Mouse (Mus musculus): ENCODE measurements around the gene Dab1. TPM values are rescaled to one million over a fixed set of nuclear protein-coding genes. Genes with fewer than 3 reads are reported as not detected.

Gene Dab1
- polyA plus RNA-seq, 1 experiment from 2014 or later, result 114 TPM

- H3K27me3 ChIP-seq, result no peaks in the 10 kb centered on the region
- peaks cover 4% of the 10 kb centered on the region for H3K4me1 ChIP-seq (replicated peaks)
- H3K4me3 ChIP-seq (replicated peaks), result no peak overlapping the region
- H3K4me2 ChIP-seq (replicated peaks), result no peak overlapping the region
- no peak overlapping the region for H3K9ac ChIP-seq (replicated peaks)
- H3K36me3 ChIP-seq, result no peaks in the 10 kb centered on the region
- 90% methylated on average over 11 of the region's 11 CpGs for WGBS
- no peak for ATAC-seq
- no peak overlapping the region for H3K27ac ChIP-seq
- no peaks in the 10 kb centered on the region for H3K9me3 ChIP-seq
These were observed 143.3 kb downstream of the Dab1 start for GRCm38 (mm10) chr4:103762416-103762815.

- no peaks in the 10 kb centered on the region for H3K27me3 ChIP-seq
- WGBS, result 90% methylated on average over 4 of the region's 4 CpGs
- H3K4me1 ChIP-seq (replicated peaks), result no peaks in the 10 kb centered on the region
- no peak for ATAC-seq
- no peaks in the 10 kb centered on the region for H3K9me3 ChIP-seq
- H3K27ac ChIP-seq, result no peak overlapping the region
- no peak overlapping the region for H3K4me3 ChIP-seq (replicated peaks)
- no peak overlapping the region for H3K4me2 ChIP-seq (replicated peaks)
- H3K36me3 ChIP-seq, result no peaks in the 10 kb centered on the region
- no peak overlapping the region for H3K9ac ChIP-seq (replicated peaks)
These were observed 156.6 kb downstream of the Dab1 start for GRCm38 (mm10) chr4:103775712-103776111.

DNA sequence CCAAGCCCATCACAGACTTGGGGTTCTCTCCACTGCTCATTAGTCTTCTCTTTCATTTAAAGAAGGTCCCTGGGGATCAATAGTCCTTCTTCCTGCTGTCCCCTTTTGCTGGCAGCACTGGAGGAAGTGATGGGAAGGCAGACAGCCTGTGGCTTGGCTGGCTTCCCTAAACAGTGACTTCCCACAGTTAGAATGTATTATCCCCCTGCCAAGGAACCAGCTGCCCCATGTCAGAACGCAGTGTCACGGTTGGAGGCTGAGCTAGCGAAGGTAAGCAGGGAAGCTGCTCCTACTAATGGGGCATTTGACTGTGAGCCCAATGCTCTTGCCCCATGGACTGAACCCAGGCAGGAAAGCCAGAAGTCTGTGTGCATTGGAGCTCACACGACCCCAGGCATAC, 162.2 kb downstream of the Dab1 start:
- no peaks in the 10 kb centered on the region for H3K4me1 ChIP-seq (replicated peaks)
- no peak overlapping the region for H3K27ac ChIP-seq
- H3K4me3 ChIP-seq (replicated peaks), result no peak overlapping the region
- no peaks in the 10 kb centered on the region for H3K36me3 ChIP-seq
- ATAC-seq, result no peak
- 71% methylated on average over 4 of the region's 4 CpGs for WGBS
- H3K27me3 ChIP-seq, result no peaks in the 10 kb centered on the region
- H3K9ac ChIP-seq (replicated peaks), result no peak overlapping the region
- H3K4me2 ChIP-seq (replicated peaks), result no peak overlapping the region
- H3K9me3 ChIP-seq, result no peaks in the 10 kb centered on the region

DNA sequence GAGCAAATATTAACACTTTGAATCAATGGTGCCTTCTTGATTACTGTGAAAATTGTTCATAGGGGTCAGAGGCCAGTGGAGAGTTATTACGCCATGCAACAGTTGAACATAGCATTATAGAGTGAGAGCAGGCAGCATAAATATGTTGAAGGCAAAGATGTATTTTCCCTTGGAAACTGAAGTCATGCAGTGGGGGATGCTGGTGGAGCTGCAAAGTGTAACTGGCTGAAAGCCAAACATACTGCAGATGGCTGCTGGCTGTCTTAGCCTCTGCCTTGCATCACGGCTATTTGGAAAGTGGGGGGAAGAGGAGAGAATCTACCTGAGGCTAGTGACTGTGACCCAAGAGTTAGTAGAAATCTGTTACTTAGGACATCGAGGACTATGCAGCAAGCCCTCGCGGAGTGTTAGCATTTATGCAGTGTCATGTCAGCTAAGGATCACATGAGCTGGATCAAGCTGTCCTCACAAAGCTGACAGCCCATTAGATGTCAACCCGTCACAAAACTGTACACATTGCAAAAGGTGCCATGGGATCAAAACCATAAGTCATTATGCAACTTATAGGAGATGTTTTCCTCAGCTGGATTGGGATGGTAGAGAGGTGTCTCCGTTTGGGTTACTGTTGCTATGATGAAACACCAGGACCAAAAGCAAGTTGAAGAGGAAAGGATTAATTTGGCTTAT, 164.5 kb downstream of the Dab1 start:
- no peaks in the 10 kb centered on the region for H3K36me3 ChIP-seq
- H3K9ac ChIP-seq (replicated peaks), result no peak overlapping the region
- 94% methylated on average over 7 of the region's 7 CpGs for WGBS
- ATAC-seq, result no peak
- no peak overlapping the region for H3K4me2 ChIP-seq (replicated peaks)
- H3K4me3 ChIP-seq (replicated peaks), result no peak overlapping the region
- H3K27me3 ChIP-seq, result no peaks in the 10 kb centered on the region
- H3K4me1 ChIP-seq (replicated peaks), result no peaks in the 10 kb centered on the region
- H3K27ac ChIP-seq, result no peak overlapping the region
- no peaks in the 10 kb centered on the region for H3K9me3 ChIP-seq

- WGBS, result 86% methylated on average over 8 of the region's 8 CpGs
These were observed 174.6 kb downstream of the Dab1 start for GRCm38 (mm10) chr4:103793589-103794312.

GRCm38 (mm10) chr4:103796416-103796815, 177.3 kb downstream of the Dab1 start:
- H3K4me2 ChIP-seq (replicated peaks), result no peak overlapping the region
- no peak overlapping the region for H3K9ac ChIP-seq (replicated peaks)
- peaks cover 18% of the 10 kb centered on the region for H3K4me1 ChIP-seq (replicated peaks)
- H3K4me3 ChIP-seq (replicated peaks), result no peak overlapping the region
- no peaks in the 10 kb centered on the region; the same call in 1 of the 2 replicates for H3K9me3 ChIP-seq
- 72% methylated on average over 6 of the region's 6 CpGs for WGBS
- H3K36me3 ChIP-seq, result no peaks in the 10 kb centered on the region
- no peak for ATAC-seq
- H3K27ac ChIP-seq, result no peak overlapping the region
- H3K27me3 ChIP-seq, result no peaks in the 10 kb centered on the region

More at GRCm38 (mm10) chr4:103793589-103794312, 174.6 kb downstream of the Dab1 start:
- Histone ChIP-seq H3K27ac (no peak overlapping the region), H3K9ac (replicated peaks) (no peak overlapping the region), H3K4me2 (replicated peaks) (no peak overlapping the region), H3K4me3 (replicated peaks) (no peak overlapping the region), H3K36me3 (no peaks in the 10 kb centered on the region), H3K9me3 (no peaks in the 10 kb centered on the region), H3K4me1 (replicated peaks) (peaks cover 20% of the 10 kb centered on the region), H3K27me3 (no peaks in the 10 kb centered on the region)
- ATAC-seq, result no peak

- no peak for ATAC-seq
- no peaks in the 10 kb centered on the region for H3K36me3 ChIP-seq
- no peak overlapping the region for H3K9ac ChIP-seq (replicated peaks)
- H3K4me3 ChIP-seq (replicated peaks), result no peak overlapping the region
- no peak overlapping the region for H3K27ac ChIP-seq
- no peaks in the 10 kb centered on the region; the same call in 1 of the 2 replicates for H3K9me3 ChIP-seq
- H3K27me3 ChIP-seq, result no peaks in the 10 kb centered on the region
- peaks cover 13% of the 10 kb centered on the region for H3K4me1 ChIP-seq (replicated peaks)
- 87% methylated on average over 4 of the region's 4 CpGs for WGBS
- H3K4me2 ChIP-seq (replicated peaks), result no peak overlapping the region
These were observed 183.3 kb downstream of the Dab1 start for GRCm38 (mm10) chr4:103802439-103802838.

- no peaks in the 10 kb centered on the region; the same call in 1 of the 2 replicates for H3K9me3 ChIP-seq
- peaks cover 13% of the 10 kb centered on the region for H3K4me1 ChIP-seq (replicated peaks)
- no peaks in the 10 kb centered on the region for H3K36me3 ChIP-seq
- WGBS, result 34% methylated on average over 1 of the region's 1 CpGs
- no peaks in the 10 kb centered on the region for H3K27me3 ChIP-seq
- ATAC-seq, result 0 out of 2 replicates have a peak, but pooled peaks have one; percentile 55
- H3K4me3 ChIP-seq (replicated peaks), result no peak overlapping the region
- no peak overlapping the region for H3K4me2 ChIP-seq (replicated peaks)
- peak overlapping the region; percentile 72 for H3K27ac ChIP-seq
- H3K9ac ChIP-seq (replicated peaks), result no peak overlapping the region
These were observed 185.3 kb downstream of the Dab1 start for GRCm38 (mm10) chr4:103804461-103804860.

- ATAC-seq, result no peak
- Histone ChIP-seq H3K4me2 (replicated peaks) (no peak overlapping the region), H3K4me1 (replicated peaks) (no peaks in the 10 kb centered on the region), H3K9ac (replicated peaks) (no peak overlapping the region), H3K9me3 (no peaks in the 10 kb centered on the region), H3K4me3 (replicated peaks) (no peak overlapping the region), H3K27ac (no peak overlapping the region), H3K27me3 (no peaks in the 10 kb centered on the region), H3K36me3 (no peaks in the 10 kb centered on the region)
- WGBS, result 86% methylated on average over 4 of the region's 4 CpGs
These were observed 203.5 kb downstream of the Dab1 start for GRCm38 (mm10) chr4:103822669-103823068.

DNA sequence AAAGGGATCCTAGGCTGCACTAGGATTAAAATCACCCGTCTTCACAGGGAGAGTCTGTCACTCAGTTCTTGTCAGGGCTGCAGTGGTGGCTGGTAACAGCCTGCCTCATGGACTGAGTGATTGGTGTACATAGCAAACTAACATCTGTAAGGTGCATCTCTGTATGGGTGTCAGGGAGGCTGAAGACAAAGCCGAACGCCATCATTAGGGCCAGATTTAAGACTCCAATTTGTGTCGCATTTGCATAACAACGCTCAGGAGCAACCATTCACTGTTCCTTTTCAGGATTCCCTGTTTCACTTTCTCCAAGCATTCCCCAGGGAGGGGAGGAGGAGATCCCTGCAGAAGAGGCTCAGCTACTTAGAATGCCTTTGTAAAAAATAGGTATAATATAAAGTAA, 219.2 kb downstream of the Dab1 start:
- 7% methylated on average over 5 of the region's 5 CpGs for WGBS
- Histone ChIP-seq H3K9ac (replicated peaks) (no peak overlapping the region), H3K4me1 (replicated peaks) (peaks cover 5% of the 10 kb centered on the region; the same call in 1 of the 2 replicates), H3K9me3 (no peaks in the 10 kb centered on the region), H3K27ac (0 out of 2 replicates have a peak overlapping the region, but pooled peaks have one; percentile 10), H3K4me3 (replicated peaks) (no peak overlapping the region), H3K27me3 (no peaks in the 10 kb centered on the region), H3K36me3 (no peaks in the 10 kb centered on the region), H3K4me2 (replicated peaks) (no peak overlapping the region)
- 0 out of 2 replicates have a peak, but pooled peaks have one; percentile 63 for ATAC-seq

- no peak overlapping the region for H3K27ac ChIP-seq
- H3K9ac ChIP-seq (replicated peaks), result no peak overlapping the region
- H3K4me2 ChIP-seq (replicated peaks), result no peak overlapping the region
- no peaks in the 10 kb centered on the region for H3K27me3 ChIP-seq
- ATAC-seq, result no peak
- H3K4me1 ChIP-seq (replicated peaks), result peaks cover 9% of the 10 kb centered on the region; the same call in 1 of the 2 replicates
- WGBS, result 83% methylated on average over 2 of the region's 2 CpGs
- no peaks in the 10 kb centered on the region for H3K9me3 ChIP-seq
- no peaks in the 10 kb centered on the region for H3K36me3 ChIP-seq
- no peak overlapping the region for H3K4me3 ChIP-seq (replicated peaks)
These were observed 220.4 kb downstream of the Dab1 start for GRCm38 (mm10) chr4:103839541-103839940.

DNA sequence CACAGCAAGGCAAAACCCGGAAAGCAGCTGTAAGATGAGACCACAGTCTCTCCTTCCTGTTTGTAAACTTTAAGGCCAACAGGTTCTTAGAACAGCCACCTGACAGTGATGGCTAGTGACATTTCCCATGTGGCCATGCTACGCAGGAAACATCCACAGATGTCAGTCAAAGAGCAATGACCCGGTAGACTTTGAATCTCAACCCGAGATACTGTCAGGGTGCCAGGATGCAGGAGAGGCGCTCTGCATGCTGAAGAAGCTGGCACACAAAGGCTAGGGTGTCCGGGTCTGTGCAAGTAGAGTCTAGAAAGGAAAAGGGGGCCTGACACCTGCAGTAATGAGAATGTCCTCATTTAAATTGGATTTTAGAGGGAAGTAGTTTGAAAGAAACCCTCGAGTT, 222.0 kb downstream of the Dab1 start:
- ATAC-seq, result no peak
- Histone ChIP-seq H3K4me2 (replicated peaks) (no peak overlapping the region), H3K9ac (replicated peaks) (no peak overlapping the region), H3K4me3 (replicated peaks) (no peak overlapping the region), H3K9me3 (no peaks in the 10 kb centered on the region), H3K27ac (no peak overlapping the region), H3K36me3 (no peaks in the 10 kb centered on the region), H3K27me3 (no peaks in the 10 kb centered on the region), H3K4me1 (replicated peaks) (peaks cover 12% of the 10 kb centered on the region)
- WGBS, result 73% methylated on average over 7 of the region's 7 CpGs
